Mouse (Mus musculus): Measurements from ENCODE around the gene Dedd.

GRCm38 (mm10) chr1:171328839-171329432 is at the start of gene Dedd:
- no peak for TF ChIP-seq CTCF (IDR thresholded peaks at IDR 0.05; ENCODE audit: low read depth, low read length)
- TF ChIP-seq POLR2A (IDR thresholded peaks at IDR 0.05; ENCODE audit: extremely low read depth, insufficient read depth, low read length), result 0 out of 2 replicates have a peak, but pooled peaks have one; percentile 7
